Mouse (Mus musculus) midbrain, postnatal 0 days (tissue): Measurements from ENCODE around the gene Atrip. TPM values are rescaled to one million over a fixed set of nuclear protein-coding genes. Genes with fewer than 3 reads are reported as not detected.

Experiments
- ATAC-seq: fragments of 200-750 bp; cut with Nextera tagmentation; 2 replicates; pipeline ENCODE4 v1.8.0; 2017; ENCODE audit warnings: moderate number of reproducible peaks, mild to moderate bottlenecking, moderate TSS enrichment, moderate library complexity; ENCODE audit not compliant: low FRiP score
- DNase-seq: peaks from one replicate; pipeline ENCODE4 v3.0.0-alpha.2; 2015; ENCODE audit warnings: low spot score
- H3K27ac ChIP-seq: fragments of 300-500 bp; sonication (generic); 2 replicates; pipeline ENCODE4 v1.5.1; 2014; ENCODE audit warnings: low read depth, mild to moderate bottlenecking, low read length, mixed read lengths
- H3K27me3 ChIP-seq: fragments of 300-500 bp; sonication (generic); 2 replicates; pipeline ENCODE4 v1.6.1; 2014; ENCODE audit warnings: low read length, control low read depth, mixed read lengths; ENCODE audit not compliant: insufficient read depth
- H3K36me3 ChIP-seq: fragments of 300-500 bp; sonication (generic); 2 replicates; pipeline ENCODE4 v1.6.1; 2014; ENCODE audit warnings: low read length, control low read depth, mixed read lengths; ENCODE audit not compliant: insufficient read depth
- H3K4me1 ChIP-seq: fragments of 300-500 bp; sonication (generic); 2 replicates; pipeline ENCODE4 v1.6.1; 2014; ENCODE audit warnings: mild to moderate bottlenecking, control low read depth, antibody characterized with exemption, low read length, mixed read lengths; ENCODE audit not compliant: insufficient read depth
- H3K4me2 ChIP-seq: fragments of 300-500 bp; sonication (generic); 2 replicates; pipeline ENCODE4 v1.6.1; 2014; ENCODE audit warnings: low read depth, mild to moderate bottlenecking, low read length, mixed read lengths; ENCODE audit not compliant: poor library complexity, severe bottlenecking
- H3K4me3 ChIP-seq: fragments of 300-500 bp; sonication (generic); 2 replicates; pipeline ENCODE4 v1.5.1; 2014; ENCODE audit warnings: low read depth, mild to moderate bottlenecking, low read length, moderate library complexity
- H3K9ac ChIP-seq: fragments of 300-500 bp; sonication (generic); replicated peaks from 2 replicates; pipeline ENCODE4 v1.6.1; 2014; ENCODE audit warnings: mild to moderate bottlenecking, low read length, moderate library complexity, mixed read lengths; ENCODE audit not compliant: poor library complexity, severe bottlenecking
- H3K9me3 ChIP-seq: fragments of 300-500 bp; sonication (generic); 2 replicates; pipeline ENCODE4 v1.6.1; 2016; ENCODE audit warnings: low read length, control low read depth
- CTCF ChIP-seq: IDR thresholded peaks from 2 replicates; pipeline ENCODE4 v1.5.1; 2016; ENCODE audit warnings: antibody characterized with exemption, mild to moderate bottlenecking
- WGBS: fragments of 180-500 bp; shearing (Covaris S2); extraction: QIAGEN DNeasy Blood & Tissue Kit; methylation state at CpG from one replicate; pipeline ENCODE4 v1.1.7; 2014; 5-methylcytosine and 5-hydroxymethylcytosine counted together
- polyA plus RNA-seq: library from polyadenylated mRNA; unstranded; fragments of >200 nt; fragmentation: Nextera tagmentation; extraction: Ambion mirVana; gene quantifications from 2 replicates; pipeline ENCODE4 v1.2.1, GENCODE M21; 2015
- total RNA-seq: library from RNA; depleted of rRNA; stranded (reverse); fragments of >200 nt; gene quantifications from 2 replicates; pipeline ENCODE4 v1.2.3, GENCODE M21; 2014

The Atrip gene
- total and polyA plus RNA-seq, 2 experiments from 2014 or later: 34.7 to 35.1 TPM

DNA sequence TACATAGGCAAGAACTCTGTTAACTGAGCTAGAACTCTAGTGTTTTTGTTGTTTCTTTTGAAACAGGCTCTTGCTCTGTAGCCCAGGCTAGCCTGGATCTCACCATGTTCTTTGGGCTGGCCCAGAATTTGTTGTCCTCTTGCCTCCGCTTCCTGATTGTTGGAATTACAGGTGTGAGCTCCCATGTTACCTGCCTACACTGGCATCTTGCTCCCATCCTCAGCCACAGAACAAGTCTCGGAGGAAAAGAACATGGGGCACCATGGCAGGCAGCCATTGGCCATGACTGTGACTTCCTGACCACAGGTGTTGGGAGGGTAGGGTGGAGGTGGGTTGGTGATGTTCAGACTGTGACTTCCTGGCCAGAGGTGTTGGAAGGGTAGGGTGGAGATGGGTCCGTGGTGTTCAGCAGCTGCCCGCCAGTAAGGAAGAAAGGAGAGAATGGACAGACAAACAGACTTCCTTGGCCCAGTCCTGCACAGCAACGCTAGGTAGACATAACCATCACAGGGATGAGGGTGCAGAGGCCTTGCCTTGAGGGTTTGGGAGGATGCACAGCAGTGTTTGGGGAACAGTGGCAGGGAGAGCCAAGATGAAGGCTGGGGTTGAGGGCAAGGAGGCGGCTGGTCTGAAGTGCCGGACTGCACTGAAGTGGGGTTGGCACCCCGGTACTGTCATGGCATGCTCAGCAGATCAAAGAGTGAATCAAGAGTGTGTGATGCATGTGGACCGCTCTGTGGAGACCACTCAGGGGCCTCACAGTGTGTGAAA is 21.2 kb downstream of the Atrip start:
- Histone ChIP-seq H3K9ac (no peak overlapping the region), H3K4me2 (no peak overlapping the region), H3K4me1 (peaks cover 6% of the 10 kb centered on the region), H3K27me3 (no peaks in the 10 kb centered on the region), H3K9me3 (no peaks in the 10 kb centered on the region), H3K4me3 (no peak overlapping the region), H3K36me3 (peaks cover 8% of the 10 kb centered on the region), H3K27ac (no peak overlapping the region)
- 88% methylated on average over 9 of the region's 9 CpGs for WGBS
- ATAC-seq (no peak), DNase-seq (no peak)
- no peak for TF ChIP-seq CTCF

GRCm38 (mm10) chr9:109051651-109052489 is 22.1 kb downstream of the Atrip start:
- H3K4me1 ChIP-seq: peaks cover 6% of the 10 kb centered on the region
- H3K9ac ChIP-seq: no peak overlapping the region
- WGBS: 94% methylated on average over 10 of the region's 10 CpGs
- ATAC-seq (no peak), DNase-seq (no peak)
- 0 out of 2 replicates have a peak, but pooled peaks cover 4% of the 10 kb centered on the region for H3K36me3 ChIP-seq
- no peaks in the 10 kb centered on the region for H3K27me3 ChIP-seq
- TF ChIP-seq CTCF: no peak
- no peak overlapping the region for H3K4me3 ChIP-seq
- no peak overlapping the region for H3K27ac ChIP-seq
- H3K9me3 ChIP-seq: no peaks in the 10 kb centered on the region
- no peak overlapping the region for H3K4me2 ChIP-seq

DNA sequence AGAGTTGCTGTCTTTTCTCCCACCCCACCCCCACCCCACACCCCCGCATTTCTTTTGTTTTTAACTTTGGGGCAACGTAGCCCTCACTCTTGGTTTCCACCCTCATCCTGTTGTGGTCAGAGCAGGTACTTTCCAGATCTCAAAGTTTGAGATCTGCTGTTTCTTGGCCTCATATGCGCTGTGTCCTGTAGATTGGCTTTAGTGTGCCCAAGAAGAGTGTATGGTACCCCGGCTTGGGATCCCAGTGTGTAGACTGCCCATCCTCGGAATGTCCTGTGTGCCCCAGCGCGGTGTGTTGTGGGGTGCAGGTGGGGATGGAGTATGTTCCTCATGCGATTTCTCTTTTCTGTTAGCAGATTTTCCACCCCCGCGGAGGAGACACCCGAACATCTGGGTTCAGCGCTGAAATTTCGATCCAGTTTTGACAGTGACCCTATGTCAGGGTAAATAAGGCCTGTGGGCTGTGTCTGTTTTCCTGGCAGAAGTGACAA is 22.9 kb downstream of the Atrip start:
- no peak for TF ChIP-seq CTCF
- no peak for DNase-seq
- H3K36me3 ChIP-seq: no peaks in the 10 kb centered on the region
- no peak overlapping the region for H3K4me2 ChIP-seq
- peaks cover 6% of the 10 kb centered on the region for H3K4me1 ChIP-seq
- H3K9me3 ChIP-seq: no peaks in the 10 kb centered on the region
- no peak overlapping the region for H3K27ac ChIP-seq
- no peak for ATAC-seq
- no peaks in the 10 kb centered on the region for H3K27me3 ChIP-seq
- 92% methylated on average over 13 of the region's 13 CpGs for WGBS
- H3K4me3 ChIP-seq: no peak overlapping the region
- H3K9ac ChIP-seq: no peak overlapping the region

GRCm38 (mm10) chr9:109050674-109050997 is 23.3 kb downstream of the Atrip start:
- no peak overlapping the region for H3K4me3 ChIP-seq
- no peak for TF ChIP-seq CTCF
- DNase-seq: no peak
- H3K9ac ChIP-seq: no peak overlapping the region
- no peaks in the 10 kb centered on the region for H3K27me3 ChIP-seq
- H3K4me1 ChIP-seq: peaks cover 6% of the 10 kb centered on the region
- H3K9me3 ChIP-seq: no peaks in the 10 kb centered on the region
- H3K36me3 ChIP-seq: no peaks in the 10 kb centered on the region
- no peak overlapping the region for H3K27ac ChIP-seq
- 85% methylated on average over 3 of the region's 3 CpGs for WGBS
- no peak for ATAC-seq
- no peak overlapping the region for H3K4me2 ChIP-seq

GRCm38 (mm10) chr9:109049996-109050673 is 23.8 kb downstream of the Atrip start:
- Histone ChIP-seq H3K4me2 (no peak overlapping the region), H3K4me3 (no peak overlapping the region), H3K27ac (no peak overlapping the region), H3K9me3 (no peaks in the 10 kb centered on the region), H3K36me3 (no peaks in the 10 kb centered on the region), H3K4me1 (peaks cover 1% of the 10 kb centered on the region), H3K27me3 (no peaks in the 10 kb centered on the region), H3K9ac (no peak overlapping the region)
- WGBS: 80% methylated on average over 9 of the region's 9 CpGs
- ATAC-seq: no peak
- DNase-seq: no peak
- no peak for TF ChIP-seq CTCF
